ENCODE assay signal across 10 mouse cellular contexts in genomic region chr19:4908107-4908506, GRCm38 (mm10). TPM values are rescaled to one million over a fixed set of nuclear protein-coding genes. Genes with fewer than 3 reads are reported as not detected.
A peak's percentile ranks its signal among the peaks of the same experiment; 100 is the strongest.
DNase-seq lines count a peak whose midpoint lies in the region; ATAC-seq lines count a peak whose summit lies in the region.
"Had no signal": no experiment of that assay in that cellular context is flagged by ENCODE, and none has a peak within 500 bp of the region (broad histone marks: within the 10 kb centered on the region; RNA-seq: fewer than 3 reads in every experiment).

No protein-coding gene starts in this region.

- no peak overlapping the region for H3K4me2 ChIP-seq in liver, embryonic 11.5 days
- H3K4me2 ChIP-seq in embryonic facial prominence, embryonic 11.5 days (ENCODE audit: low read depth, low read length) = no peak overlapping the region
- H3K4me2 ChIP-seq in neural tube, embryonic 11.5 days (ENCODE audit: low read depth) = no peak overlapping the region
- H3K4me2 ChIP-seq: heart, embryonic 13.5 days had no signal

- peaks cover 23% of the 10 kb centered on the region for H3K36me3 ChIP-seq in liver, embryonic 11.5 days (ENCODE audit: control insufficient read depth, insufficient read depth, low read length)
- peaks cover 9% of the 10 kb centered on the region; the same call in 1 of the 2 replicates for H3K36me3 ChIP-seq in embryonic facial prominence, embryonic 11.5 days (replicated peaks; ENCODE audit: control insufficient read depth, insufficient read depth, low read depth, low read length)
- H3K36me3 ChIP-seq in neural tube, embryonic 11.5 days (ENCODE audit: control insufficient read depth, insufficient read depth, low read length) = peaks cover 6% of the 10 kb centered on the region

- WGBS in liver, embryonic 11.5 days = 79% methylated on average over 4 of the region's 4 CpGs
- 78% methylated on average over 4 of the region's 4 CpGs for WGBS in embryonic facial prominence, embryonic 11.5 days
- WGBS in neural tube, embryonic 11.5 days = 91% methylated on average over 4 of the region's 4 CpGs

- peak; percentile 48 to 53 for DNase-seq in adrenal gland, postnatal 36 days
- DNase-seq in adrenal gland, postnatal 25 days = no peak
- peak; percentile 66 for DNase-seq in liver
- no peak for DNase-seq in liver, embryonic 11.5 days (ENCODE audit: low spot score)
- peak; percentile 50 for DNase-seq in embryonic facial prominence, embryonic 11.5 days (ENCODE audit: low spot score)
- peak; percentile 37 for DNase-seq in neural tube, embryonic 11.5 days (ENCODE audit: low spot score)
- DNase-seq in right cerebral cortex, postnatal 4 days = no peak
- no peak for DNase-seq in urinary bladder, postnatal 4 days (ENCODE audit: low spot score in 2 of 2)

- ATAC-seq in liver, embryonic 11.5 days (replicated peaks; ENCODE audit: low FRiP score) = no peak
- ATAC-seq in embryonic facial prominence, embryonic 11.5 days (replicated peaks; ENCODE audit: insufficient number of reproducible peaks, low FRiP score, low TSS enrichment, low read depth) = no peak
- ATAC-seq in neural tube, embryonic 11.5 days (ENCODE audit: insufficient read depth, low FRiP score, low TSS enrichment) = no peak

- no peak overlapping the region for H3K27ac ChIP-seq in liver, embryonic 11.5 days (ENCODE audit: low read depth, low read length)
- no peak overlapping the region for H3K27ac ChIP-seq in embryonic facial prominence, embryonic 11.5 days (replicated peaks; ENCODE audit: low read depth, low read length)
- no peak overlapping the region for H3K27ac ChIP-seq in neural tube, embryonic 11.5 days (ENCODE audit: low read depth, low read length)
- H3K27ac ChIP-seq: heart, embryonic 13.5 days had no signal

- H3K4me3 ChIP-seq in liver, embryonic 11.5 days (ENCODE audit: low read depth, low read length) = no peak overlapping the region
- no peak overlapping the region for H3K4me3 ChIP-seq in embryonic facial prominence, embryonic 11.5 days (ENCODE audit: low read depth, low read length)
- no peak overlapping the region for H3K4me3 ChIP-seq in neural tube, embryonic 11.5 days (ENCODE audit: low read depth, low read length)
- H3K4me3 ChIP-seq: heart, embryonic 13.5 days; megakaryocyte, embryonic 14.5 days had no signal

- H3K9me3 ChIP-seq in liver, embryonic 11.5 days (ENCODE audit: control insufficient read depth, low read length) = no peaks in the 10 kb centered on the region
- H3K9me3 ChIP-seq in embryonic facial prominence, embryonic 11.5 days (replicated peaks; ENCODE audit: control insufficient read depth, low read length) = no peaks in the 10 kb centered on the region
- no peaks in the 10 kb centered on the region for H3K9me3 ChIP-seq in neural tube, embryonic 11.5 days (ENCODE audit: control insufficient read depth, low read length)
- H3K9me3 ChIP-seq: heart, embryonic 13.5 days; megakaryocyte, embryonic 14.5 days had no signal

- no peak overlapping the region for H3K9ac ChIP-seq in liver, embryonic 11.5 days (ENCODE audit: low read depth, low read length)
- no peak overlapping the region for H3K9ac ChIP-seq in embryonic facial prominence, embryonic 11.5 days (replicated peaks; ENCODE audit: low read length)
- H3K9ac ChIP-seq in neural tube, embryonic 11.5 days (ENCODE audit: low read length) = no peak overlapping the region
- H3K9ac ChIP-seq: heart, embryonic 13.5 days had no signal

- H3K27me3 ChIP-seq in liver, embryonic 11.5 days (replicated peaks; ENCODE audit: control insufficient read depth, insufficient read depth, low read length) = no peaks in the 10 kb centered on the region
- H3K27me3 ChIP-seq in embryonic facial prominence, embryonic 11.5 days (ENCODE audit: control insufficient read depth, insufficient read depth, low read length) = no peaks in the 10 kb centered on the region
- no peaks in the 10 kb centered on the region for H3K27me3 ChIP-seq in neural tube, embryonic 11.5 days (ENCODE audit: control insufficient read depth, insufficient read depth, low read length)
- H3K27me3 ChIP-seq: heart, embryonic 13.5 days had no signal

- no peaks in the 10 kb centered on the region for H3K4me1 ChIP-seq in liver, embryonic 11.5 days (replicated peaks; ENCODE audit: control insufficient read depth, insufficient read depth, low read length)
- no peaks in the 10 kb centered on the region for H3K4me1 ChIP-seq in embryonic facial prominence, embryonic 11.5 days (ENCODE audit: control insufficient read depth, insufficient read depth, low read length)
- H3K4me1 ChIP-seq in neural tube, embryonic 11.5 days (ENCODE audit: control insufficient read depth, insufficient read depth, low read length) = peaks cover 5% of the 10 kb centered on the region; the same call in 1 of the 2 replicates

RNA-seq across cellular contexts. Expression of gene Bbs1, which starts 1.7 kb away (rescaled TPM):
- total RNA-seq in adrenal gland, postnatal 36 days (2021) = 1 to 10 TPM; 9.1 to 9.2 TPM
- total RNA-seq in adrenal gland, postnatal 25 days (2021) = 8.4 and 12.3 TPM in 2 replicates
- polyA plus RNA-seq in liver, embryonic 11.5 days (2014; fragmentation: Nextera tagmentation; extraction: Ambion mirVana) = 1.2 and 2.5 TPM in 2 replicates
- 4.7 and 4.8 TPM in 2 replicates for polyA plus RNA-seq in embryonic facial prominence, embryonic 11.5 days (2014; fragmentation: Nextera tagmentation; extraction: Ambion mirVana)
- 4.8 and 7.9 TPM in 2 replicates for polyA plus RNA-seq in neural tube, embryonic 11.5 days (2014; fragmentation: Nextera tagmentation; extraction: Ambion mirVana)

RNA-seq across cellular contexts. Expression of gene Dpp3, which starts 20.0 kb away (rescaled TPM):
- total RNA-seq in adrenal gland, postnatal 36 days (2021) = 100 to 1,000 TPM in 1 of 2 experiments, 10 to 100 TPM in 1; 86.1 to 110 TPM
- total RNA-seq in adrenal gland, postnatal 25 days (2021) = 102 and 126 TPM in 2 replicates
- 114 and 131 TPM in 2 replicates for polyA plus RNA-seq in liver, embryonic 11.5 days (2014; fragmentation: Nextera tagmentation; extraction: Ambion mirVana)
- 133 and 138 TPM in 2 replicates for polyA plus RNA-seq in embryonic facial prominence, embryonic 11.5 days (2014; fragmentation: Nextera tagmentation; extraction: Ambion mirVana)
- 164 and 171 TPM in 2 replicates for polyA plus RNA-seq in neural tube, embryonic 11.5 days (2014; fragmentation: Nextera tagmentation; extraction: Ambion mirVana)

RNA-seq across cellular contexts. Expression of gene Zdhhc24, which starts 29.6 kb away (rescaled TPM):
- 10 to 100 TPM; 21.3 to 21.9 TPM for total RNA-seq in adrenal gland, postnatal 36 days (2021)
- total RNA-seq in adrenal gland, postnatal 25 days (2021) = 21.0 and 23.3 TPM in 2 replicates
- polyA plus RNA-seq in liver, embryonic 11.5 days (2014; fragmentation: Nextera tagmentation; extraction: Ambion mirVana) = 12.2 and 13.6 TPM in 2 replicates
- polyA plus RNA-seq in embryonic facial prominence, embryonic 11.5 days (2014; fragmentation: Nextera tagmentation; extraction: Ambion mirVana) = 7.4 and 8.7 TPM in 2 replicates
- polyA plus RNA-seq in neural tube, embryonic 11.5 days (2014; fragmentation: Nextera tagmentation; extraction: Ambion mirVana) = 12.1 and 14.1 TPM in 2 replicates

RNA-seq across cellular contexts. Expression of gene Actn3, which starts 30.4 kb away (rescaled TPM):
- under 1 TPM; 0.53 to 0.66 TPM for total RNA-seq in adrenal gland, postnatal 36 days (2021)
- 0.58 and 0.71 TPM in 2 replicates for total RNA-seq in adrenal gland, postnatal 25 days (2021)
- 1.9 and 2.1 TPM in 2 replicates for polyA plus RNA-seq in liver, embryonic 11.5 days (2014; fragmentation: Nextera tagmentation; extraction: Ambion mirVana)
- polyA plus RNA-seq in embryonic facial prominence, embryonic 11.5 days (2014; fragmentation: Nextera tagmentation; extraction: Ambion mirVana) = 4.3 and 5.6 TPM in 2 replicates
- polyA plus RNA-seq in neural tube, embryonic 11.5 days (2014; fragmentation: Nextera tagmentation; extraction: Ambion mirVana) = 5.9 and 6.5 TPM in 2 replicates

RNA-seq across cellular contexts. Expression of gene Peli3, which starts 34.8 kb away (rescaled TPM):
- 1 to 10 TPM; 7.7 to 8.2 TPM for total RNA-seq in adrenal gland, postnatal 36 days (2021)
- total RNA-seq in adrenal gland, postnatal 25 days (2021) = 8.4 and 11.4 TPM in 2 replicates
- polyA plus RNA-seq in liver, embryonic 11.5 days (2014; fragmentation: Nextera tagmentation; extraction: Ambion mirVana) = 0.34 and 0.39 TPM in 2 replicates
- polyA plus RNA-seq in embryonic facial prominence, embryonic 11.5 days (2014; fragmentation: Nextera tagmentation; extraction: Ambion mirVana) = 1.7 TPM in 2 replicates
- 3.4 and 3.5 TPM in 2 replicates for polyA plus RNA-seq in neural tube, embryonic 11.5 days (2014; fragmentation: Nextera tagmentation; extraction: Ambion mirVana)

Comparison
In these comparisons a context has a peak if more than half of its experiments do, and no peak if none do; other contexts are left out.
1. DNase-seq: peak in adrenal gland, postnatal 36 days (2 of 2), liver (single experiment), embryonic facial prominence, embryonic 11.5 days (single experiment) and neural tube, embryonic 11.5 days (single experiment); none in adrenal gland, postnatal 25 days (single experiment), liver, embryonic 11.5 days (single experiment), right cerebral cortex, postnatal 4 days (single experiment) and urinary bladder, postnatal 4 days (0 of 2).